Mouse (Mus musculus) thymus, postnatal 0 days (tissue): Measurements from ENCODE around the gene Kcnip2. TPM values are rescaled to one million over a fixed set of nuclear protein-coding genes. Genes with fewer than 3 reads are reported as not detected.

Experiments
- DNase-seq: peaks from one replicate; pipeline ENCODE4 v3.0.0-alpha.2; 2015; ENCODE audit warnings: low spot score
- polyA plus RNA-seq: library from polyadenylated mRNA; unstranded; fragments of >200 nt; fragmentation: Nextera tagmentation; extraction: Ambion mirVana; gene quantifications from 2 replicates; pipeline ENCODE4 v1.2.1, GENCODE M21; 2015

The Kcnip2 gene
- polyA plus RNA-seq, 1 experiment from 2014 or later = 1.3 TPM

GRCm38 (mm10) chr19:45742218-45742983 lies 73.5 kb downstream of the Kcnip2 start, which contains the start of gene Fgf8:
Gene Fgf8, minus strand, starts transcription at chr19:45742915.
- no peak for DNase-seq

Other genes with a start within 250 kb of the Kcnip2 start
- 23.0 and 24.5 TPM in 2 replicates for gene Fbxw4, start 155.7 kb downstream of the Kcnip2 start, polyA plus RNA-seq
- gene Fgf8, start 73.1 kb downstream of the Kcnip2 start, polyA plus RNA-seq = 0.17 and 0.19 TPM in 2 replicates
- gene Npm3, start 66.5 kb downstream of the Kcnip2 start, polyA plus RNA-seq = 27.4 and 34.1 TPM in 2 replicates
- 61.0 and 90.5 TPM in 2 replicates for gene Mgea5, start 32.2 kb downstream of the Kcnip2 start, polyA plus RNA-seq
- gene Armh3, start 182.4 kb upstream of the Kcnip2 start, polyA plus RNA-seq = 10.4 and 10.7 TPM in 2 replicates
- 7.5 and 8.0 TPM in 2 replicates for gene Hps6, start 187.4 kb upstream of the Kcnip2 start, polyA plus RNA-seq
- 11.6 and 12.8 TPM in 2 replicates for gene Pprc1, start 228.8 kb upstream of the Kcnip2 start, polyA plus RNA-seq
- gene Ldb1, start 229.2 kb upstream of the Kcnip2 start, polyA plus RNA-seq = 140 and 157 TPM in 2 replicates